Mouse (Mus musculus) liver, postnatal 0 days (tissue): ENCODE measurements around the gene 4933430I17Rik. TPM values are rescaled to one million over a fixed set of nuclear protein-coding genes. Genes with fewer than 3 reads are reported as not detected.

Experiments used
- ATAC-seq: fragments of 200-750 bp; cut with Nextera tagmentation; 2 replicates; pipeline ENCODE4 v1.8.0; 2017; ENCODE audit warnings: mild to moderate bottlenecking, moderate library complexity
- DNase-seq: peaks from one replicate; pipeline ENCODE4 v3.0.0-alpha.2; 2016
- H3K27ac ChIP-seq: fragments of 300-500 bp; sonication (generic); 2 replicates; pipeline ENCODE4 v1.5.1; 2014; ENCODE audit warnings: antibody characterized with exemption, moderate library complexity, mild to moderate bottlenecking, low read depth
- H3K27me3 ChIP-seq: fragments of 300-500 bp; sonication (generic); 2 replicates; pipeline ENCODE4 v1.6.1; 2014; ENCODE audit warnings: low read length, control low read depth, mixed read lengths; ENCODE audit not compliant: insufficient read depth
- H3K36me3 ChIP-seq: fragments of 300-500 bp; sonication (generic); replicated peaks from 2 replicates; pipeline ENCODE4 v1.6.1; 2014; ENCODE audit warnings: mild to moderate bottlenecking, control low read depth, low read length, moderate library complexity, mixed read lengths; ENCODE audit not compliant: insufficient read depth
- H3K4me1 ChIP-seq: fragments of 300-500 bp; sonication (generic); 2 replicates; pipeline ENCODE4 v1.6.1; 2014; ENCODE audit warnings: antibody characterized with exemption, mild to moderate bottlenecking, control low read depth; ENCODE audit not compliant: insufficient read depth
- H3K4me2 ChIP-seq: fragments of 300-500 bp; sonication (generic); 2 replicates; pipeline ENCODE4 v1.6.1; 2014; ENCODE audit warnings: low read depth, mild to moderate bottlenecking, low read length, moderate library complexity, mixed read lengths
- H3K4me3 ChIP-seq: fragments of 300-500 bp; sonication (generic); 2 replicates; pipeline ENCODE4 v1.5.1; 2014; ENCODE audit warnings: low read depth, low read length
- H3K9ac ChIP-seq: fragments of 300-500 bp; sonication (generic); replicated peaks from 2 replicates; pipeline ENCODE4 v1.6.1; 2014; ENCODE audit warnings: mild to moderate bottlenecking, moderate library complexity
- H3K9me3 ChIP-seq: fragments of 300-500 bp; sonication (generic); 2 replicates; pipeline ENCODE4 v1.6.1; 2016; ENCODE audit warnings: mild to moderate bottlenecking, control low read depth, low read length, mixed read lengths
- CTCF ChIP-seq: sonication (generic); IDR thresholded peaks from 2 replicates; pipeline ENCODE4 v1.5.1; 2016; ENCODE audit warnings: antibody characterized with exemption, low read depth
- EP300 ChIP-seq: IDR thresholded peaks from 2 replicates; pipeline ENCODE4 v1.6.1; 2016; ENCODE audit warnings: antibody characterized with exemption, low read depth, mild to moderate bottlenecking
- WGBS: fragments of 180-500 bp; shearing (Covaris S2); extraction: QIAGEN DNeasy Blood & Tissue Kit; methylation state at CpG from one replicate; pipeline ENCODE4 v1.1.7; 2014; ENCODE audit not compliant: insufficient replicate concordance; 5-methylcytosine and 5-hydroxymethylcytosine counted together
- polyA plus RNA-seq: library from polyadenylated mRNA; unstranded; fragments of >200 nt; fragmentation: Nextera tagmentation; extraction: Ambion mirVana; gene quantifications from 2 replicates; pipeline ENCODE4 v1.2.1, GENCODE M21; 2015

Gene 4933430I17Rik
- polyA plus RNA-seq, 1 experiment from 2014 or later = not detected

- WGBS = 76% methylated on average over 2 of the region's 2 CpGs
- Histone ChIP-seq H3K4me2 (no peak overlapping the region), H3K27me3 (no peaks in the 10 kb centered on the region), H3K27ac (no peak overlapping the region), H3K9me3 (no peaks in the 10 kb centered on the region), H3K4me3 (no peak overlapping the region), H3K9ac (no peak overlapping the region), H3K36me3 (no peaks in the 10 kb centered on the region), H3K4me1 (peaks cover 10% of the 10 kb centered on the region)
- ATAC-seq (no peak), DNase-seq (no peak)
- no peak for TF ChIP-seq CTCF
- TF ChIP-seq EP300 = no peak
These were observed 32.5 kb upstream of the 4933430I17Rik start for GRCm38 (mm10) chr4:62492682-62493081.

- Histone ChIP-seq H3K4me3 (no peak overlapping the region), H3K27me3 (no peaks in the 10 kb centered on the region), H3K4me2 (no peak overlapping the region), H3K36me3 (0 out of 2 replicates have a peak, but pooled peaks cover 3% of the 10 kb centered on the region), H3K9ac (no peak overlapping the region), H3K27ac (no peak overlapping the region), H3K4me1 (peaks cover 10% of the 10 kb centered on the region), H3K9me3 (no peaks in the 10 kb centered on the region)
- WGBS = 46% methylated on average over 9 of the region's 9 CpGs
- ATAC-seq = no peak
- DNase-seq = no peak
- TF ChIP-seq EP300 = no peak
- TF ChIP-seq CTCF = no peak
These were observed 30.9 kb upstream of the 4933430I17Rik start for GRCm38 (mm10) chr4:62494230-62494629.

- Histone ChIP-seq H3K4me3 (no peak overlapping the region), H3K9me3 (no peaks in the 10 kb centered on the region), H3K36me3 (0 out of 2 replicates have a peak, but pooled peaks cover 3% of the 10 kb centered on the region), H3K27me3 (no peaks in the 10 kb centered on the region), H3K27ac (no peak overlapping the region), H3K9ac (no peak overlapping the region), H3K4me1 (peaks cover 13% of the 10 kb centered on the region), H3K4me2 (no peak overlapping the region)
- peak; percentile 20 for DNase-seq
- TF ChIP-seq CTCF = no peak
- TF ChIP-seq EP300 = no peak
- 61% methylated on average over 8 of the region's 8 CpGs for WGBS
- 0 out of 2 replicates have a peak, but pooled peaks have one; percentile 31 for ATAC-seq
These were observed 29.2 kb upstream of the 4933430I17Rik start for GRCm38 (mm10) chr4:62495946-62496345.

- ATAC-seq = no peak
- Histone ChIP-seq H3K4me3 (no peak overlapping the region), H3K4me2 (no peak overlapping the region), H3K9ac (no peak overlapping the region), H3K27me3 (no peaks in the 10 kb centered on the region), H3K9me3 (no peaks in the 10 kb centered on the region), H3K4me1 (peaks cover 14% of the 10 kb centered on the region), H3K27ac (no peak overlapping the region), H3K36me3 (0 out of 2 replicates have a peak, but pooled peaks cover 3% of the 10 kb centered on the region)
- DNase-seq = peak; percentile 23
- TF ChIP-seq CTCF (no peak), EP300 (no peak)
- WGBS = 46% methylated on average over 8 of the region's 8 CpGs
These were observed 28.4 kb upstream of the 4933430I17Rik start for GRCm38 (mm10) chr4:62496815-62497214.

GRCm38 (mm10) chr4:62500799-62501198 is 24.4 kb upstream of the 4933430I17Rik start:
- Histone ChIP-seq H3K27me3 (no peaks in the 10 kb centered on the region), H3K4me3 (no peak overlapping the region), H3K27ac (no peak overlapping the region), H3K4me2 (peak overlapping the region; percentile 95; the same call in 1 of the 2 replicates), H3K36me3 (0 out of 2 replicates have a peak, but pooled peaks cover 3% of the 10 kb centered on the region), H3K4me1 (peaks cover 34% of the 10 kb centered on the region), H3K9me3 (no peaks in the 10 kb centered on the region), H3K9ac (no peak overlapping the region)
- WGBS = 76% methylated on average over 4 of the region's 4 CpGs
- ATAC-seq (no peak), DNase-seq (no peak)
- TF ChIP-seq EP300 (no peak), CTCF (no peak)

GRCm38 (mm10) chr4:62501534-62501933 is 23.6 kb upstream of the 4933430I17Rik start:
- Histone ChIP-seq H3K4me2 (peak overlapping the region; percentile 95), H3K9ac (peak overlapping the region; percentile 79), H3K9me3 (no peaks in the 10 kb centered on the region), H3K4me1 (peaks cover 28% of the 10 kb centered on the region), H3K27ac (peak overlapping the region; percentile 76), H3K27me3 (no peaks in the 10 kb centered on the region), H3K4me3 (peak overlapping the region; percentile 84), H3K36me3 (0 out of 2 replicates have a peak, but pooled peaks cover 3% of the 10 kb centered on the region)
- no peak for DNase-seq
- ATAC-seq = peak; percentile 5; the same call in 1 of the 2 replicates
- WGBS = 4% methylated on average over 7 of the region's 7 CpGs
- TF ChIP-seq EP300 = no peak
- no peak for TF ChIP-seq CTCF
